Mouse (Mus musculus) embryonic facial prominence, embryonic 14.5 days (tissue): ENCODE measurements at regions not wholly inside any gene's neighbourhood (a gene's known extent, or its start where the extent isn't known, plus 50 kb on each side); places are given as distances from the start of the nearest gene placed in this dataset.

ENCODE experiments used
- ATAC-seq: fragments of 200-750 bp; cut with Nextera tagmentation; 2 replicates; pipeline ENCODE4 v1.8.0; 2017; ENCODE audit warnings: low read depth, moderate number of reproducible peaks, moderate TSS enrichment
- DNase-seq: peaks from one replicate; pipeline ENCODE4 v3.0.0-alpha.2; 2015; ENCODE audit warnings: low spot score
- H3K27ac ChIP-seq: fragments of 300-500 bp; sonication (generic); replicated peaks from 2 replicates; pipeline ENCODE4 v1.5.1; 2014; ENCODE audit warnings: low read depth, mild to moderate bottlenecking, low read length, moderate library complexity
- H3K27me3 ChIP-seq: fragments of 300-500 bp; sonication (generic); replicated peaks from 2 replicates; pipeline ENCODE4 v1.6.1; 2014; ENCODE audit warnings: low read length; ENCODE audit not compliant: control insufficient read depth, insufficient read depth
- H3K36me3 ChIP-seq: fragments of 300-500 bp; sonication (generic); 2 replicates; pipeline ENCODE4 v1.6.1; 2014; ENCODE audit warnings: low read length, mixed read lengths; ENCODE audit not compliant: control insufficient read depth, insufficient read depth
- H3K4me1 ChIP-seq: fragments of 300-500 bp; sonication (generic); 2 replicates; pipeline ENCODE4 v1.6.1; 2014; ENCODE audit warnings: antibody characterized with exemption, low read length; ENCODE audit not compliant: control insufficient read depth, insufficient read depth
- H3K4me2 ChIP-seq: fragments of 300-500 bp; sonication (generic); 2 replicates; pipeline ENCODE4 v1.6.1; 2014; ENCODE audit warnings: low read depth, mild to moderate bottlenecking, low read length, moderate library complexity, mixed read lengths
- H3K4me3 ChIP-seq: fragments of 300-500 bp; sonication (generic); 2 replicates; pipeline ENCODE4 v1.5.1; 2014; ENCODE audit warnings: low read depth, mild to moderate bottlenecking, low read length
- H3K9ac ChIP-seq: fragments of 300-500 bp; sonication (generic); 2 replicates; pipeline ENCODE4 v1.6.1; 2014; ENCODE audit warnings: low read depth, mild to moderate bottlenecking, low read length, moderate library complexity, mixed read lengths
- H3K9me3 ChIP-seq: fragments of 300-500 bp; sonication (generic); 2 replicates; pipeline ENCODE4 v1.6.1; 2016; ENCODE audit warnings: low read length; ENCODE audit not compliant: control insufficient read depth
- WGBS: fragments of 180-500 bp; shearing (Covaris S2); extraction: QIAGEN DNeasy Blood & Tissue Kit; methylation state at CpG from one replicate; pipeline ENCODE4 v1.1.7; 2014; 5-methylcytosine and 5-hydroxymethylcytosine counted together

GRCm38 (mm10) chr11:110813137-110813536 is 154.7 kb upstream of the Kcnj16 start:
- peak; percentile 71 for DNase-seq

GRCm38 (mm10) chr11:110814732-110815131 is 153.1 kb upstream of the Kcnj16 start:
- no peaks in the 10 kb centered on the region for H3K9me3 ChIP-seq
- no peak overlapping the region for H3K27ac ChIP-seq
- H3K4me2 ChIP-seq = no peak overlapping the region
- WGBS = 88% methylated on average over 9 of the region's 9 CpGs
- H3K4me1 ChIP-seq = no peaks in the 10 kb centered on the region
- no peak for ATAC-seq
- no peak overlapping the region for H3K4me3 ChIP-seq
- H3K27me3 ChIP-seq = no peaks in the 10 kb centered on the region
- H3K36me3 ChIP-seq = no peaks in the 10 kb centered on the region
- DNase-seq = no peak
- no peak overlapping the region for H3K9ac ChIP-seq

More at GRCm38 (mm10) chr11:110813137-110813536, 154.7 kb upstream of the Kcnj16 start:
- whole genome bisulfite sequencing = 65% methylated on average over 6 of the region's 6 CpGs
- Histone ChIP-seq H3K27me3 (no peaks in the 10 kb centered on the region), H3K9me3 (no peaks in the 10 kb centered on the region), H3K27ac (no peak overlapping the region), H3K9ac (no peak overlapping the region), H3K4me2 (no peak overlapping the region), H3K4me3 (no peak overlapping the region), H3K4me1 (peaks cover 3% of the 10 kb centered on the region; the same call in 1 of the 2 replicates), H3K36me3 (no peaks in the 10 kb centered on the region)
- no peak for ATAC-seq

- Histone ChIP-seq H3K4me1 (no peaks in the 10 kb centered on the region), H3K4me3 (no peak overlapping the region), H3K4me2 (no peak overlapping the region), H3K36me3 (no peaks in the 10 kb centered on the region), H3K9me3 (no peaks in the 10 kb centered on the region), H3K27ac (no peak overlapping the region), H3K27me3 (no peaks in the 10 kb centered on the region), H3K9ac (no peak overlapping the region)
- DNase-seq = no peak
- 79% methylated on average over 7 of the region's 7 CpGs for WGBS
- ATAC-seq = no peak
Observed at GRCm38 (mm10) chr11:110815206-110815605, 152.6 kb upstream of the Kcnj16 start.

DNA sequence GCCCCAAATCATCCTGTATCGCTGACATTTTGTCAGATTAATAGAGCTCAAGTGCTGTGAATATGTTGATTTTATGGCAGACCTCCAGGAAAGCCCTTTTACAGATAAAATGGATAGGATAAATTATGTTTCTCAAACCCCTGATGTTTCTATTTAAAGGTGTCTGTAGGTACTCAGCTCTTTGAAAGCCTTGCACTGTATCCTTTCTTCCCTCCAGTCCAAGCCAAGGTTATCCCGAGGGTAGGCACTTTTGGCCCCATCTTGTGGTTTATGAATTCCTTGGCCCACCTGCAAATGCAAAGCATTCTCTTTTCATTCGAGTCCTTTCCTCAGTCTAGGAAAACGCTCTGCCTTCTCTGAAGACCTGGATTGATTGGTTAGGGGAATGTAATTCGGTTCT is 139.2 kb upstream of the Kcnj16 start:
- ATAC-seq (peak; percentile 84), DNase-seq (peak; percentile 90)
- Histone ChIP-seq H3K27ac (no peak overlapping the region), H3K9me3 (no peaks in the 10 kb centered on the region), H3K36me3 (no peaks in the 10 kb centered on the region), H3K4me2 (no peak overlapping the region), H3K9ac (no peak overlapping the region), H3K4me3 (no peak overlapping the region), H3K4me1 (peaks cover 10% of the 10 kb centered on the region; the same call in 1 of the 2 replicates), H3K27me3 (no peaks in the 10 kb centered on the region)
- 26% methylated on average over 5 of the region's 5 CpGs for WGBS

GRCm38 (mm10) chr11:110836688-110837087 is 131.1 kb upstream of the Kcnj16 start:
- Histone ChIP-seq H3K4me1 (no peaks in the 10 kb centered on the region), H3K9ac (no peak overlapping the region), H3K36me3 (no peaks in the 10 kb centered on the region), H3K9me3 (no peaks in the 10 kb centered on the region), H3K27me3 (no peaks in the 10 kb centered on the region), H3K4me3 (no peak overlapping the region), H3K4me2 (no peak overlapping the region), H3K27ac (no peak overlapping the region)
- 86% methylated on average over 4 of the region's 4 CpGs for WGBS
- no peak for DNase-seq
- ATAC-seq = no peak

GRCm38 (mm10) chr11:110839316-110839715 is 128.5 kb upstream of the Kcnj16 start:
- H3K4me1 ChIP-seq = no peaks in the 10 kb centered on the region
- 85% methylated on average over 7 of the region's 7 CpGs for WGBS
- ATAC-seq = no peak
- H3K4me3 ChIP-seq = no peak overlapping the region
- H3K36me3 ChIP-seq = no peaks in the 10 kb centered on the region
- H3K4me2 ChIP-seq = no peak overlapping the region
- H3K9ac ChIP-seq = no peak overlapping the region
- no peak overlapping the region for H3K27ac ChIP-seq
- DNase-seq = no peak
- no peaks in the 10 kb centered on the region for H3K27me3 ChIP-seq
- no peaks in the 10 kb centered on the region for H3K9me3 ChIP-seq

GRCm38 (mm10) chr11:110868319-110868718 is 99.5 kb upstream of the Kcnj16 start:
- Histone ChIP-seq H3K4me1 (no peaks in the 10 kb centered on the region; the same call in 1 of the 2 replicates), H3K4me2 (no peak overlapping the region), H3K9ac (no peak overlapping the region), H3K4me3 (no peak overlapping the region), H3K9me3 (no peaks in the 10 kb centered on the region), H3K36me3 (no peaks in the 10 kb centered on the region), H3K27me3 (no peaks in the 10 kb centered on the region), H3K27ac (no peak overlapping the region)
- DNase-seq = no peak
- no peak for ATAC-seq
- WGBS = 82% methylated on average over 3 of the region's 3 CpGs

DNA sequence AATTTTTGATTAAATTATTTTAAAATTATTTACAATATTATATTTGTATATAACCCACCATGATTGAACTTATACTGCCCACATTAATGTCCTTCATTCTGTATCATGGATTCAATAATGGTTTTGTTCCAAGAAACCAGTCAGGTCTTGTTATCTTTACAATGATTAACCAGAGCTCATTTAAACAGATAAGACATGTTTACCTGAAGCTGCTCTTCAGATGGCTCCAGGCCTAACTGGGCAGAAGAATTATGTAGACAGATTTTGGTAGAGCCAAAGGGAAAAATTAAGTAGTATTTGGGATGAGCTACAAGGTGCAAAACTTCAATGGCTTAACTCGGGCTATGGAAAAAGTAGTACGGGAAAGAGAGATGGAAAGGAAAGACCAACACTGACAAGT is 97.7 kb upstream of the Kcnj16 start:
- Histone ChIP-seq H3K27me3 (no peaks in the 10 kb centered on the region), H3K36me3 (no peaks in the 10 kb centered on the region), H3K9me3 (no peaks in the 10 kb centered on the region), H3K4me3 (no peak overlapping the region), H3K9ac (no peak overlapping the region), H3K4me2 (no peak overlapping the region), H3K4me1 (no peaks in the 10 kb centered on the region), H3K27ac (no peak overlapping the region)
- no peak for DNase-seq
- ATAC-seq = no peak
- WGBS = 83% methylated on average over 2 of the region's 2 CpGs

- ATAC-seq (no peak), DNase-seq (peak; percentile 24)
- no peaks in the 10 kb centered on the region for H3K4me1 ChIP-seq
- WGBS = 67% methylated on average over 7 of the region's 7 CpGs
- H3K27ac ChIP-seq = no peak overlapping the region
- H3K36me3 ChIP-seq = no peaks in the 10 kb centered on the region
- no peaks in the 10 kb centered on the region for H3K27me3 ChIP-seq
- H3K4me3 ChIP-seq = no peak overlapping the region
- no peak overlapping the region for H3K4me2 ChIP-seq
- H3K9me3 ChIP-seq = no peaks in the 10 kb centered on the region
- H3K9ac ChIP-seq = no peak overlapping the region
Observed at GRCm38 (mm10) chr11:110874626-110875025, 93.2 kb upstream of the Kcnj16 start.
